33 mouse cellular contexts compared by ENCODE assay signal in genomic region chr8:70404212-70404611, GRCm38 (mm10). TPM values are rescaled to one million over a fixed set of nuclear protein-coding genes. Genes with fewer than 3 reads are reported as not detected.
DNase-seq lines count a peak whose midpoint lies in the region; ATAC-seq and TF ChIP-seq lines count a peak whose summit lies in the region.
"Had no signal": no experiment of that assay in that cellular context is flagged by ENCODE, and none has a peak within 500 bp of the region (broad histone marks: within the 10 kb centered on the region; RNA-seq: fewer than 3 reads in every experiment).

No protein-coding gene starts in this region.

- DNase-seq in heart, adult 2 months, result no peak
- no peak for DNase-seq in heart, adult 9 months (ENCODE audit: low spot score in 2 of 2)
- no peak for DNase-seq in liver, embryonic 14.5 days (ENCODE audit: low read depth in 3 of 3, low spot score in 3 of 3)
- DNase-seq in liver, embryonic 11.5 days (ENCODE audit: low spot score), result no peak
- peak; percentile 37 for DNase-seq in R1 (ENCODE audit: low read depth, low spot score)
- no peak for DNase-seq in cerebellum, postnatal 14 days
- no peak for DNase-seq in right cerebral cortex, postnatal 10 days (ENCODE audit: low spot score in 2 of 2)
- DNase-seq: adrenal gland, postnatal 25 days; cerebellum, adult 18-20 months; cerebellum, postnatal 10 days; gastrocnemius, postnatal 36 days; heart, adult 18-20 months; heart, postnatal 10 days; kidney, adult 18-20 months; kidney, postnatal 4 days; layer of hippocampus, adult 9-11 months; lung, adult 2 months; lung, postnatal 36 days; retina, postnatal 1 day; right cerebral cortex, postnatal 25 days; thymus, adult 18-20 months; thymus, postnatal 25 days had no signal

- no peaks in the 10 kb centered on the region for H3K79me2 ChIP-seq in heart, adult 2 months (replicated peaks; ENCODE audit: control insufficient read depth, insufficient read depth, low read length)

- intact Hi-C loops in heart, adult 2 months (cut with DNase I), result no loop called here

- H3K4me3 ChIP-seq in heart, adult 2 months, result no peak overlapping the region
- H3K4me3 ChIP-seq in liver, embryonic 14.5 days (ENCODE audit: insufficient read depth in 1 of 2, low read depth in 2 of 2, low read length in 2 of 2), result no peak overlapping the region
- H3K4me3 ChIP-seq in liver, embryonic 11.5 days (ENCODE audit: low read depth, low read length), result no peak overlapping the region
- H3K4me3 ChIP-seq in E14TG2a.4 (replicated peaks; ENCODE audit: low read length), result no peak overlapping the region
- H3K4me3 ChIP-seq: erythroblast, embryonic 14.5 days; forebrain, embryonic 12.5 days; heart, embryonic 13.5 days; limb, embryonic 10.5 days; limb, embryonic 15.5 days; midbrain, embryonic 12.5 days; neural tube, embryonic 15.5 days; stomach, embryonic 15.5 days had no signal

- no peak overlapping the region for H3K4me2 ChIP-seq in liver, embryonic 14.5 days (ENCODE audit: low read depth)
- H3K4me2 ChIP-seq in liver, embryonic 11.5 days, result no peak overlapping the region
- H3K4me2 ChIP-seq: forebrain, embryonic 12.5 days; heart, embryonic 13.5 days; hindbrain, embryonic 14.5 days; limb, embryonic 15.5 days; midbrain, embryonic 12.5 days; neural tube, embryonic 15.5 days; stomach, embryonic 15.5 days had no signal

- no peak overlapping the region for H3K27ac ChIP-seq in heart, adult 2 months
- H3K27ac ChIP-seq in liver, embryonic 14.5 days, result no peak overlapping the region
- H3K27ac ChIP-seq in liver, embryonic 11.5 days (ENCODE audit: low read depth, low read length), result no peak overlapping the region
- H3K27ac ChIP-seq: forebrain, embryonic 12.5 days; heart, embryonic 13.5 days; hindbrain, embryonic 14.5 days; limb, embryonic 10.5 days; limb, embryonic 15.5 days; midbrain, embryonic 12.5 days; neural tube, embryonic 15.5 days; stomach, embryonic 15.5 days had no signal

- TF ChIP-seq POLR2A in heart, adult 2 months (IDR thresholded peaks at IDR 0.05; ENCODE audit: insufficient read depth, low read depth, low read length), result no peak

- WGBS in heart, adult 2 months, result 99% methylated on average over 3 of the region's 3 CpGs
- WGBS in liver, embryonic 14.5 days (ENCODE audit: insufficient replicate concordance), result 78% methylated on average over 3 of the region's 3 CpGs
- 85% methylated on average over 3 of the region's 3 CpGs for WGBS in liver, embryonic 11.5 days

- peak; percentile 20; the same call in 1 of the 2 replicates for TF ChIP-seq CTCF in heart, adult 2 months (IDR thresholded peaks at IDR 0.05)
- TF ChIP-seq CTCF in liver, embryonic 14.5 days (IDR thresholded peaks at IDR 0.05; ENCODE audit: low read depth), result peak; percentile 58
- TF ChIP-seq CTCF in E14TG2a.4 (conservative IDR thresholded peaks at IDR 0.05; ENCODE audit: low read length), result peak; percentile 24

- ATAC-seq in liver, embryonic 14.5 days (ENCODE audit: insufficient read depth), result no peak
- ATAC-seq in liver, embryonic 11.5 days (replicated peaks; ENCODE audit: low FRiP score), result no peak

- no peaks in the 10 kb centered on the region for H3K4me1 ChIP-seq in heart, adult 2 months (ENCODE audit: control insufficient read depth, insufficient read depth, low read length)
- 0 out of 4 replicates have a peak, but pooled peaks cover 0 to 5% of the 10 kb centered on the region in 2 experiments for H3K4me1 ChIP-seq in liver, embryonic 14.5 days (replicated peaks; ENCODE audit: control insufficient read depth in 2 of 2, insufficient read depth in 2 of 2, low read length in 1 of 2)
- peaks cover 17% of the 10 kb centered on the region for H3K4me1 ChIP-seq in liver, embryonic 11.5 days (replicated peaks; ENCODE audit: control insufficient read depth, insufficient read depth, low read length)
- H3K4me1 ChIP-seq in E14TG2a.4 (replicated peaks; ENCODE audit: low read depth, low read length), result peaks cover 37% of the 10 kb centered on the region

- H3K27me3 ChIP-seq in heart, adult 2 months (ENCODE audit: control insufficient read depth, insufficient read depth, low read length), result no peaks in the 10 kb centered on the region
- H3K27me3 ChIP-seq in liver, embryonic 14.5 days (ENCODE audit: control insufficient read depth, insufficient read depth, low read length), result no peaks in the 10 kb centered on the region
- H3K27me3 ChIP-seq in liver, embryonic 11.5 days (replicated peaks; ENCODE audit: control insufficient read depth, insufficient read depth, low read length), result no peaks in the 10 kb centered on the region
- H3K27me3 ChIP-seq in E14TG2a.4 (ENCODE audit: insufficient read depth, low read length), result no peaks in the 10 kb centered on the region
- H3K27me3 ChIP-seq: forebrain, embryonic 12.5 days; heart, embryonic 13.5 days; limb, embryonic 15.5 days; midbrain, embryonic 12.5 days; neural tube, embryonic 15.5 days; stomach, embryonic 15.5 days had no signal

- no peaks in the 10 kb centered on the region for H3K36me3 ChIP-seq in heart, adult 2 months (ENCODE audit: control insufficient read depth, insufficient read depth, low read length)
- no peaks in the 10 kb centered on the region for H3K36me3 ChIP-seq in liver, embryonic 14.5 days (replicated peaks; ENCODE audit: control insufficient read depth, insufficient read depth, low read depth)
- peaks cover 4% of the 10 kb centered on the region; the same call in 1 of the 2 replicates for H3K36me3 ChIP-seq in liver, embryonic 11.5 days (ENCODE audit: control insufficient read depth, insufficient read depth, low read length)
- H3K36me3 ChIP-seq in E14TG2a.4 (ENCODE audit: insufficient read depth, low read length), result no peaks in the 10 kb centered on the region; the same call in 1 of the 2 replicates

- H3K9me3 ChIP-seq in liver, embryonic 14.5 days (ENCODE audit: control insufficient read depth, low read length), result no peaks in the 10 kb centered on the region
- no peaks in the 10 kb centered on the region for H3K9me3 ChIP-seq in liver, embryonic 11.5 days (ENCODE audit: control insufficient read depth, low read length)
- H3K9me3 ChIP-seq in E14TG2a.4 (ENCODE audit: low read length), result no peaks in the 10 kb centered on the region
- H3K9me3 ChIP-seq: limb, embryonic 10.5 days; limb, embryonic 15.5 days; midbrain, embryonic 12.5 days; neural tube, embryonic 15.5 days; stomach, embryonic 15.5 days had no signal

- no peak overlapping the region for H3K9ac ChIP-seq in heart, adult 2 months (ENCODE audit: low read depth, low read length)
- H3K9ac ChIP-seq in liver, embryonic 14.5 days (replicated peaks), result no peak overlapping the region
- H3K9ac ChIP-seq in liver, embryonic 11.5 days (ENCODE audit: low read depth, low read length), result no peak overlapping the region
- H3K9ac ChIP-seq: forebrain, embryonic 12.5 days; heart, embryonic 13.5 days; hindbrain, embryonic 14.5 days; limb, embryonic 15.5 days; midbrain, embryonic 12.5 days; neural tube, embryonic 15.5 days; stomach, embryonic 15.5 days had no signal

- no peak for TF ChIP-seq EP300 in heart, adult 2 months (IDR thresholded peaks at IDR 0.05; ENCODE audit: insufficient read depth, low read depth, low read length)
- TF ChIP-seq EP300 in liver, embryonic 14.5 days (IDR thresholded peaks at IDR 0.05; ENCODE audit: low read depth), result no peak

RNA-seq across cellular contexts. Expression of gene Comp, which starts 30.9 kb away (rescaled TPM):
- 1 to 10 TPM; 5.1 to 5.4 TPM for total RNA-seq in heart, adult 2 months (2021)
- 11.5 and 17.4 TPM in 2 replicates for polyA plus RNA-seq in heart, adult 2 months (2012; rRNA removed)
- 0.39 and 0.47 TPM in 2 replicates for polyA plus RNA-seq in liver, embryonic 14.5 days (2012; rRNA removed)
- 0.29 and 0.85 TPM in 2 replicates for polyA plus RNA-seq in liver, embryonic 14.5 days (2014; fragmentation: Nextera tagmentation; extraction: Ambion mirVana)
- 0.43 and 0.48 TPM in 2 replicates for polyA plus RNA-seq in liver, embryonic 11.5 days (2014; fragmentation: Nextera tagmentation; extraction: Ambion mirVana)
- total RNA-seq: megakaryocyte, adult 5-6 weeks had no signal
- polyA plus RNA-seq: erythroblast, embryonic 14.5 days had no signal

RNA-seq across cellular contexts. Expression of gene Crtc1, which starts 35.2 kb away (rescaled TPM):
- 1 to 10 TPM; 7.4 to 8.1 TPM for total RNA-seq in heart, adult 2 months (2021)
- polyA plus RNA-seq in heart, adult 2 months (2012; rRNA removed), result 13.7 and 14.9 TPM in 2 replicates
- 3.9 and 4.5 TPM in 2 replicates for polyA plus RNA-seq in liver, embryonic 14.5 days (2012; rRNA removed)
- polyA plus RNA-seq in liver, embryonic 14.5 days (2014; fragmentation: Nextera tagmentation; extraction: Ambion mirVana), result 2.9 and 3.9 TPM in 2 replicates
- 11.3 and 13.1 TPM in 2 replicates for polyA plus RNA-seq in liver, embryonic 11.5 days (2014; fragmentation: Nextera tagmentation; extraction: Ambion mirVana)

RNA-seq across cellular contexts. Expression of gene Upf1, which starts 51.1 kb away (rescaled TPM):
- 10 to 100 TPM; 42.6 to 43.9 TPM for total RNA-seq in heart, adult 2 months (2021)
- 17.4 and 23.4 TPM in 2 replicates for polyA plus RNA-seq in heart, adult 2 months (2012; rRNA removed)
- 12.3 and 14.1 TPM in 2 replicates for polyA plus RNA-seq in liver, embryonic 14.5 days (2012; rRNA removed)
- 9.3 and 11.6 TPM in 2 replicates for polyA plus RNA-seq in liver, embryonic 14.5 days (2014; fragmentation: Nextera tagmentation; extraction: Ambion mirVana)
- 21.1 and 23.7 TPM in 2 replicates for polyA plus RNA-seq in liver, embryonic 11.5 days (2014; fragmentation: Nextera tagmentation; extraction: Ambion mirVana)
